Mouse (Mus musculus): ENCODE results near the gene Vmn2r32. TPM values are rescaled to one million over a fixed set of nuclear protein-coding genes. Genes with fewer than 3 reads are reported as not detected.
"Not testable (repeated sequence)": the region's sequence is repeated elsewhere in the genome, so short reads cannot be mapped to it uniquely, and the experiment has no call there.

Gene Vmn2r32
- not detected in 2 replicates for polyA plus RNA-seq (2015; fragmentation: Nextera tagmentation; extraction: Ambion mirVana)

- not testable (repeated sequence) for H3K27me3 ChIP-seq (replicated peaks)
- 52% methylated on average over 1 of the region's 2 CpGs for WGBS
Observed at GRCm38 (mm10) chr7:7479918-7480317, at the start of gene Vmn2r32. TSS of gene Vmn2r32 (minus strand) at chr7:7480018.

More at GRCm38 (mm10) chr7:7479918-7480317, at the start of gene Vmn2r32:
- H3K9ac ChIP-seq (replicated peaks); H3K4me3 ChIP-seq (replicated peaks); H3K36me3 ChIP-seq; ATAC-seq (ENCODE audit: low FRiP score); H3K4me1 ChIP-seq; H3K27ac ChIP-seq (replicated peaks); H3K9me3 ChIP-seq (replicated peaks); H3K4me2 ChIP-seq: not testable (repeated sequence)

Other genes with a start within 250 kb of the Vmn2r32 start
- gene Vmn2r29, start 232.7 kb downstream of the Vmn2r32 start, polyA plus RNA-seq (2015; fragmentation: Nextera tagmentation; extraction: Ambion mirVana): 1.1 and 2.3 TPM in 2 replicates
- 9.4 and 12.6 TPM in 2 replicates for gene Gm45844, start 201.7 kb downstream of the Vmn2r32 start, polyA plus RNA-seq (2015; fragmentation: Nextera tagmentation; extraction: Ambion mirVana)
- gene Clcn4, start 179.2 kb downstream of the Vmn2r32 start, polyA plus RNA-seq (2015; fragmentation: Nextera tagmentation; extraction: Ambion mirVana): 168 and 192 TPM in 2 replicates
- gene Vmn2r30, start 142.4 kb downstream of the Vmn2r32 start, polyA plus RNA-seq (2015; fragmentation: Nextera tagmentation; extraction: Ambion mirVana): not detected in 2 replicates
- not detected in 2 replicates for gene Gm45783, start 105.4 kb downstream of the Vmn2r32 start, polyA plus RNA-seq (2015; fragmentation: Nextera tagmentation; extraction: Ambion mirVana)
- 0.01 TPM in 1 of 2 replicates, not detected in the other for gene Vmn2r31, start 80.3 kb downstream of the Vmn2r32 start, polyA plus RNA-seq (2015; fragmentation: Nextera tagmentation; extraction: Ambion mirVana)
- gene Vmn2r33, start 86.8 kb upstream of the Vmn2r32 start, polyA plus RNA-seq (2015; fragmentation: Nextera tagmentation; extraction: Ambion mirVana): not detected in 2 replicates
- gene Vmn2r34, start 209.5 kb upstream of the Vmn2r32 start, polyA plus RNA-seq (2015; fragmentation: Nextera tagmentation; extraction: Ambion mirVana): not detected in 2 replicates

Data from neural tube, embryonic 15.5 days (tissue).